Mouse (Mus musculus) heart, postnatal 0 days (tissue): Measurements from ENCODE around the gene Tmem191c.

Experiments
- CTCF ChIP-seq: IDR thresholded peaks from 2 replicates; pipeline ENCODE4 v1.5.1; 2016; ENCODE audit warnings: antibody characterized with exemption, control low read depth, low read depth
- EP300 ChIP-seq: IDR thresholded peaks from 2 replicates; pipeline ENCODE4 v1.6.1; 2016; ENCODE audit warnings: antibody characterized with exemption, low read depth

DNA sequence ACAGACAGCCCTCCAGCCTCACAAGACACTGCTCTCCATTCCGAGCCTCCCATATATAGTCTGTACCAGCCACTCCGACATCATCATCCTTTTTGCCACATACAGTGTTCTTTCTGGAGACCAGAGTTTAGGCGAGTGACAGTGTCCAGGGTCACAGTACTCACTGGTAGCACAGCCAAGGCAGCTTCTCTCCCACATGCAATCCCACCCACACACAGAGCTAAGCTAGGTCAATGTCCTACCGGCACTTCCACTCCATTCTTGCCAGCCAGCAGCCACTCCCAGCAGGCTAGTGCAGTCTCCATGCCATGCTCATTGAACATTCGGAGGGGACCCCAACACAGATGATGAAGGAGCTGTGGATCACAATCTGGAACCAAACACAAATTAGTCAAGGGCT is 31.6 kb downstream of the Tmem191c start:
- TF ChIP-seq CTCF (no peak), EP300 (no peak)
